Mouse (Mus musculus) cerebellum, adult 11-12 months (tissue): ENCODE measurements around the gene Pkn1.

Experiments used
- DNase-seq: peaks from one replicate; pipeline ENCODE4 v3.0.0; 2022

Pkn1 gene

GRCm38 (mm10) chr8:83652030-83652743 lies 46.8 kb downstream of the Pkn1 start, which contains the start of gene Gipc1:
Gene Gipc1, plus strand, starts transcription at chr8:83652677.
- peak; percentile 98 for DNase-seq

GRCm38 (mm10) chr8:83649699-83650098 lies 49.3 kb downstream of the Pkn1 start:
- DNase-seq: no peak

- DNase-seq: no peak
Observed at GRCm38 (mm10) chr8:83648031-83648430, 50.9 kb downstream of the Pkn1 start.

- no peak for DNase-seq
Observed at GRCm38 (mm10) chr8:83647511-83647910, 51.5 kb downstream of the Pkn1 start.

GRCm38 (mm10) chr8:83639649-83640048 lies 59.3 kb downstream of the Pkn1 start:
- DNase-seq: no peak

- DNase-seq: no peak
Observed at GRCm38 (mm10) chr8:83638856-83639255, 60.1 kb downstream of the Pkn1 start.

- no peak for DNase-seq
Observed at GRCm38 (mm10) chr8:83632083-83632707, 66.8 kb downstream of the Pkn1 start.

GRCm38 (mm10) chr8:83625676-83626299 lies 73.2 kb downstream of the Pkn1 start:
- DNase-seq: no peak

GRCm38 (mm10) chr8:83624739-83625138 lies 74.2 kb downstream of the Pkn1 start:
- DNase-seq: no peak

GRCm38 (mm10) chr8:83623549-83623948 lies 75.4 kb downstream of the Pkn1 start:
- DNase-seq: no peak

GRCm38 (mm10) chr8:83622389-83622989 lies 76.5 kb downstream of the Pkn1 start:
- peak; percentile 88 for DNase-seq

- no peak for DNase-seq
Observed at GRCm38 (mm10) chr8:83621691-83622388, 77.1 kb downstream of the Pkn1 start.

GRCm38 (mm10) chr8:83619568-83620285 lies 79.3 kb downstream of the Pkn1 start:
- no peak for DNase-seq

GRCm38 (mm10) chr8:83618566-83618965 lies 80.4 kb downstream of the Pkn1 start:
- no peak for DNase-seq

- DNase-seq: no peak
Observed at GRCm38 (mm10) chr8:83617111-83617510, 81.9 kb downstream of the Pkn1 start.

- DNase-seq: no peak
Observed at GRCm38 (mm10) chr8:83616625-83617024, 82.4 kb downstream of the Pkn1 start.
